Mouse (Mus musculus) granulocyte monocyte progenitor cell, adult 5-6 weeks (primary cell): ENCODE measurements around the gene Gjb1. TPM values are rescaled to one million over a fixed set of nuclear protein-coding genes. Genes with fewer than 3 reads are reported as not detected.

Experiments used
- ATAC-seq: replicated peaks from 2 replicates; pipeline ENCODE4 v1.8.0; 2016; ENCODE audit warnings: mild to moderate bottlenecking, moderate TSS enrichment, inconsistent platforms; ENCODE audit not compliant: poor library complexity, severe bottlenecking
- total RNA-seq, 2 experiments: library from RNA; stranded (forward) in 1 of 2; stranded (reverse) in 1 of 2; fragments of 200-712, 200-1000 nt in 1 of 2; fragments of >200 nt in 1 of 2; fragmentation: Nextera tagmentation in 1 of 2; gene quantifications; 2 replicates each; pipeline ENCODE4 v1.2.3; 2014 to 2017

The Gjb1 gene
- total RNA-seq, 2 experiments from 2014 or later = not detected

DNA sequence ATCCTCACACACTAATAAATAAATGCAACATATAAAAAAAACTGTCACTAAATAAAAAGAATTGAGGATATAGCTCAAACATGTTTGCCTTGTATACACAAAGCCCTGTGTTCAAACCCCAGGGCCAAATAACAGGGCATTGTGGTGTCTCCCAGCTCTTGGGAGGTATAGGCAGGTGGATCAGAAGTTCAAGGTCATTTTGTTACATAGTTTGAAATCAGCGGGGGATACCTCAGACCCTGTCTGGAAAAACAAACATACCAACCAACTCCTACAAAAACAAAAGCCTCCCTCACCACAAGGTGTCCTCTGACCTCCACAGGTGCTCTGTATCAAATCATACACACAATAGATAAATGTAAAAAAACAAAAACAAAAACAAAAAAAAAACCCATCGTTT, 18.2 kb downstream of the Gjb1 start:
- ATAC-seq = no peak

DNA sequence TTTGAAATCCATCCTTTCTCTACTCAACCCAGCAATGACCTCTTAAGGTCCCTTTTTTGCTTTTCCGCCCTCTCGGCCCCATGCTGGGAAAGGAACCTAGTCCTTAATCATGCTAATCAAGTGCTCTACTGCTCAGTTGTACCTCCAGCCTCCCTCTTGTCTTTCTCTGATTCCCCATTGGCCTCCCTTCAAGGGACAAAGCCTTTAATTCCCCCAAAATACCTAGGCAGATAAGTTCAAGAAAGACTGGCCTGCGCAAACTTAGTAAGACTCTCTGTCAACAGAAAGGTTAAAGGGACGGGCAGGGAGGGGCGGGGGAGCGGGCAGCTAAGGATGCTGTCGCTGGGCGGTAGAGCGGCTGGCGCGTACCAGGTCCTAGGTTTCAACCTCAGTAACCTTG, 20.3 kb downstream of the Gjb1 start:
- no peak for ATAC-seq

DNA sequence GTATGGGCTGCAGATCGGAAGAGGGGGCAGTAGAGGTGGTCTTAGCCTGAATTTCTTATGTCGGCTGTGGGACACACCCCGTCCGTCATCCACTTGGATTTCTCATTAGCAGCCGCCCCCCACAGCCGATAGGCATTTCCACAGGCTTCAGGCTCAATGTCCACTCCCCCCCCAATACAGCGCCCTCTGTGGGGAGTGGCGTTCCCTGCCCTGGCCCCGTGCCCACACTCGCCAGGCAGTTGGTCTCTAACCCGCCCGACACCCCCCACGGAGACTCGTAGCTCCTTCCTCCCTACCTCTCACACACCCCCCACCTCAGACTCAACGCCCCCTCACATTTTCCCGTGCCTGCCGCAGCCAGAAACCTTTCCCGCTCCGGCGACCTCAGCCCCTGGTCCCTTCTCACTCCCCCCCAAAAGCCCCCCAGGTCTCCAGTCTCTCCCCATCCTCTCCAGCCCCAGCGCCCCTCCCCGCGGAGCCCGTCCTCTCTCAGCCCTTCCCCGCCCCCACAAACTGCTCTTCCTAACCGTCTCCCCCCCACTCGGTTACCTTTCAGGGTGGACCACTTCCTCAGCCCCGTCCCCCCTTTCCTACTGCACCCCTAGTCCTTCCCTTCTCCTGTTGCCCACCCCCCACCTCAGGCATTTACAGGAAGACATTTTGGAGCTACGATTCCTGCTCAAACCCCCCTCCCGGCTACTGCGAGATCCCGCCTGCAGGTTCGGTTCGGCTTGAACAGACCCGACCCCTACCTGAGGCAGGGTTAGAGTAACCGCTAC, 43.0 kb downstream of the Gjb1 start:
- ATAC-seq = peak; percentile 65

DNA sequence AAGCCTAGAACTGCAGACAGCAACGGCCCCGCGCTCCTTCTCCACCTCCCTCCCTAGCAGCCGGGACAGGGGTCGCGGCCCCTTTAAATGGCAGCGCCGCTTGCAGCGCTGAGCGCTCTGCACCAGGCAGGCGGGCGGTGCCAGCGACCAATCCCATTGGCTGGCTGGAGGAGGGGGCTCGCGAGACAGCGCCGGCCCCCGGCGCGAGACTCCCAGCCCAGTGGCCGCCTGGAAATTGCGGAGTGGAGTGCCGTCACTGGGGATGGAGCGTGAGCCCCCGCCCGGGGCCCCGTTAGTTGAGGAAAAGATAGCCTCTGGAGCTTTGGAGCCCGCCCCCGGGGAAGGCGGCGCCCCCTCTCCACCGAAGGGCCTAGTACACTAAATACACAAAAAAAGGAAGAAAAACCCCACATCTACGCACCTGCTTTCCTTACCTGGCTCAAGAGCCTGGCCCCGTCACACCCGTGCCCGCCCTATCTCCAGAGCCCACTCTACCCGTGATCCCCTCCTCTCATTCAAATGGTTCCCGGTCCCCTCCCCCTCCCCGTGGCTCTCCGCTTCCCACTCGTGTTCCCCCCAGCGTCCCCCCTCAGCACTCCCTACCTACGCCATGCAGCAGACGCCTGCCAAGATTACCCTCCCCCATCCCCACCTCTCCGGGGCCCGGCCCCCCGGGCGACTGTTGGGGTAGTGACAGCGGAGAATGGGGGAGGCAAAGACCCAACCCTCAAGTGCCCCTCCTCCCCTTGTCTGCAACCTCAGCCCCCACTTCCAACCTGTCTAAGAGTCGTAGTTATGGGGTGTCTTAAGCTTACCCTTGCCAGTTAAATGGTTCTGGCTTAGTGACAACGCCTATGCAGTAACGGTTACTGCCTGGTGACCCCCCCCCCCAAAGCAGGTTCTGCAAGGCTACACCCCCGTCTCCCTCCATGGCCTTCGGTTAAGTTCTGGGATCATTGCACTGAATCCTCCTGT, 43.8 kb downstream of the Gjb1 start:
- peak; percentile 94 for ATAC-seq

DNA sequence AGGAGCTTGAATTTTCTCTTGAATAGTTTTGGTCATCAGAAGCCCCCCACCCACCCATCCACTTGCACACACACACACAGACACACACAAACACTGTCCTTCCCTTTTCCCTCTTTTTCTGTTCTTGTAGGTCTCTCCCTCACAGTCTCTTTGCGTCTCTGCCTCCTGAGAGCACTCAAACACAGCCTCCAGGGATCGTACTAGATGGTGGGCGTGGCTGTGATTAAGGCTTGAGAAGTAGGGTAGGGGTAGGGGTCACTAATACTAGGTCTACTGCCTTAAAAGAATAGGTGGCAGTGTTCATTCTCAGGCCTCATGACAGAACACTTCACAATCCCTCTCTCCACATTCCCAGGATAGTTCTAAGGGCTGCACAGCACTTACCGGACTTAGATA, 44.5 kb downstream of the Gjb1 start, which contains the start of gene Zmym3:
Gene Zmym3, minus strand, starts transcription at position 150 of the 396 bp plus-strand sequence.
- no peak for ATAC-seq

DNA sequence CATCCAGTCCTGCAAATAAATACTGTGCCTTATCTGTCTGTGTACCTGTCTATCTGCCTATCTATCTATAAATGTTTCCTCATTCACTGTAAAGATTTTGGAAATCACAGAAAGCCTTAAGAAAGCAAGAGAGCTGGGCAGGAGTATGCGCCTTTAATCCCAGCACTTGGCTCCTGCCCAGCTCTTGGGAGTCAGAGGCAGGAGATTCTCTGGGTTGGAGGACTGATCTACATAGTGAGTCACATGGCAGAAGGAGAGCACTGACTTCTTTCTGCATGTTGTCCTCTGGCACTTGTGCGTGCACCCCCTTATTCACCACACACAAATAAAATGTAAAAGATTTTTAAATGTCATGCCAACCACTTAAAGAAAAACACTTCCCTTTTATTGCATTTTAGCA, 47.3 kb downstream of the Gjb1 start:
- ATAC-seq = no peak

DNA sequence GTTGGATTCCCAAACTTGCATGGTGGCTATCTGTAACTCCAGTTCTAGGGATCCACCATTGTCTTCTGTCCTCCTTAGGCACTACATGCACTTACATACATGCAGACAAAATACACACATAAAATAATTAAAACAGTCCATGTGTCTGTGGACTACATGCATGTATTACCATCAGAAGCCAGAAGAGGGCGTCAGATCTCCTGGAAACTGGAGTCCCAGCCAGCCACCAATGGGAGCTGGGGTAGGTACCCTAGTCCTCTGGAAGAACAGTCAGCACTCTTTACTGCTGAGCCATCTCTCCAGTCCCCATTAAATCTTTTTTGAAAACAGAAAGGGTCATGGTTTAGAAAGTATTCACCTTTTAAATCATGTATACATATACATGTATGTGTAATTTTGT, 51.6 kb downstream of the Gjb1 start:
- no peak for ATAC-seq

DNA sequence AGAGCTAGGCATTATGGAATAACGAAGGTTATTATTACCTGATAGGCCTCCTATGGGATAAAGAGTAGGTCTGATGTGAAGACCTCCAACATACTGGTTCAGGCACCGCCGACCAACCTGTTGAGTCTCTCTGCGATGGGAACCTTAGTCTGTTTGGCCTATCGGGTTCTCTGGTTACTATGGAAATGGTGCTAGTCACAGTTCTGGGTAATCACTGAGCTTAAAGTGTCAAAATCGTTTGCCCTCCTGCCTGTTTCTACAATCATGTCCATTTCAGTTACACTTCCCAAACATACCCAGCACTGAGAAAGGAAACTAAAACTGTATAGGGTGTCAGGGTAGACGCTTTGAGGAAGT, 52.6 kb downstream of the Gjb1 start:
- peak; percentile 48 for ATAC-seq

DNA sequence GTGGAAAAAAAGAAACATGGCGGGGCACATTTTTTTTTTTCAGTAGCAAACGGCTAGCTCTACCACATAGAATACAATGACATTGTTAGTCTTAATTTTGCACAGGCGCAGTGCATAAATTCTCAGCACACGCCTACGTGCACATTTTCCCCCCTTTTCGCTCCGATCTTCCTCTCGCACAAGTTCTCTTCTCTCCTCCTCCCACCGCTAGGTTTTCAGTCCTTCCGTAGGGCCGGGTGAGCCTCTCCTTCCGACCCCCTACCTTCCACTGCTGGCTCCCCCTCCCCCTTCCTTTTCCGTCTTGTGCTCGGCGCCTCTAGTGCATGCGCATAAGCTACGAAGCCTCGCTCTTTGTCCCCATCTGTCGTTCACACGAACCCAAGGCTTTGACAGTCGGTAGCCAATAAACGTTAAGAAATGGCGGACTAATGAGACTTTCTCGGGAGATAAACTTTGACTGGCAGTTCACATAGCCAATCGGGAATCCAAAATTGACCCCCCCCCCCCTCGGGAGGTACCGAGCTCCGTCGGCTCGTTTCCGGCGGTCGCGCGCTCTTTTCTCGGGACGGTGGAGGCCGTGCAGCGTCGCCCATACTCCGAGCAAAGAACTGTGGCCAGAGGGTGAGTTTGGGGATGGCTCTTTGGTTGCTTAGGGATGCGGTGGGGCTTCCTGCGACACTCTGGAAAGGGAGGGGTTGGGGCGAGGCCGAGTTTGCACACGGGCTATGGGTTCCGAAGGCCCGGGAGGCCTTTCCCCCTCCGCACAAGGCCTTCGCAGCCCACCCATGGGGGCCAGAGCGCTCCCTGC, 53.2 kb downstream of the Gjb1 start, which contains the start of gene Nono:
Gene Nono, plus strand, starts transcription at position 177 of the 808 bp plus-strand sequence.
- peak; percentile 86 for ATAC-seq

DNA sequence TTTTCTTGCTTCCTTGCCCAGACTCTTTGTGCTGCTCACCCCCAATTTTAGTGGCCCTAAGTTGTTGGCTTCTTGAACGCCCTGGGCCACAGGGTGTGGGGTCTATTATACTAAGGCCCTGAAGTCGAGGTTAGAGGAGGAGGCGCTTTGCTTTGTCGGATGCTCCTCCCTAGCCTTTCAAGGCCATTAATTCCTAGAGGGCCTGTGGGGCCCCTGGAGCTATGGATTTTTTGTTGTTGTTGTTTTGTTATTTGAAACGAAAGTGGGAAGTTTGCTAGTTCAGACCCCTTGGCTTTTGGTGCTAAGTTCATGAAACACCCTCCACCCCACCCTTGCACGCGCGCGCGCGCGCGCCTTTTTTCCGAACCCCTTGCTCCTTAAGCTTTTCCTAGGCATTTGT, 53.8 kb downstream of the Gjb1 start:
- no peak for ATAC-seq

Other genes starting within 250 kb of the Gjb1 start
- 50.9 and 62.8 TPM in 2 replicates for gene Snx12, start 153.8 kb upstream of the Gjb1 start, total RNA-seq (2014; fragmentation: Nextera tagmentation)
- gene Snx12, start 153.8 kb upstream of the Gjb1 start, total RNA-seq (2017) = 62.9 and 66.1 TPM in 2 replicates
- 7.0 and 14.4 TPM in 2 replicates for gene Foxo4, start 121.8 kb upstream of the Gjb1 start, total RNA-seq (2014; fragmentation: Nextera tagmentation)
- gene Foxo4, start 121.8 kb upstream of the Gjb1 start, total RNA-seq (2017) = 12.8 and 16.9 TPM in 2 replicates
- gene Gm614, start 112.4 kb upstream of the Gjb1 start, total RNA-seq (2014; fragmentation: Nextera tagmentation) = not detected in 2 replicates
- gene Gm614, start 112.4 kb upstream of the Gjb1 start, total RNA-seq (2017) = not detected in 2 replicates
- gene Il2rg, start 108.1 kb upstream of the Gjb1 start, total RNA-seq (2014; fragmentation: Nextera tagmentation) = 21.7 and 33.1 TPM in 2 replicates
- 20.2 and 23.4 TPM in 2 replicates for gene Il2rg, start 108.1 kb upstream of the Gjb1 start, total RNA-seq (2017)
- not detected in 2 replicates for gene Gm20489, start 107.4 kb upstream of the Gjb1 start, total RNA-seq (2014; fragmentation: Nextera tagmentation)
- not detected in 2 replicates for gene Gm20489, start 107.4 kb upstream of the Gjb1 start, total RNA-seq (2017)
- gene Med12, start 102.3 kb upstream of the Gjb1 start, total RNA-seq (2014; fragmentation: Nextera tagmentation) = 55.4 and 65.2 TPM in 2 replicates
- 35.2 and 40.1 TPM in 2 replicates for gene Med12, start 102.3 kb upstream of the Gjb1 start, total RNA-seq (2017)
- gene Nlgn3, start 77.2 kb upstream of the Gjb1 start, total RNA-seq (2014; fragmentation: Nextera tagmentation) = not detected in 2 replicates
- not detected in 2 replicates for gene Nlgn3, start 77.2 kb upstream of the Gjb1 start, total RNA-seq (2017)
- 48.8 and 50.6 TPM in 2 replicates for gene Zmym3, start 44.5 kb downstream of the Gjb1 start, total RNA-seq (2014; fragmentation: Nextera tagmentation)
- 33.7 and 52.5 TPM in 2 replicates for gene Zmym3, start 44.5 kb downstream of the Gjb1 start, total RNA-seq (2017)
- 239 and 268 TPM in 2 replicates for gene Nono, start 52.9 kb downstream of the Gjb1 start, total RNA-seq (2014; fragmentation: Nextera tagmentation)
- 475 and 508 TPM in 2 replicates for gene Nono, start 52.9 kb downstream of the Gjb1 start, total RNA-seq (2017)
- gene Itgb1bp2, start 72.7 kb downstream of the Gjb1 start, total RNA-seq (2014; fragmentation: Nextera tagmentation) = 2.9 TPM in 1 of 2 replicates, not detected in the other
- gene Itgb1bp2, start 72.7 kb downstream of the Gjb1 start, total RNA-seq (2017) = 4.0 TPM in 1 of 2 replicates, not detected in the other
- 38.6 and 43.4 TPM in 2 replicates for gene Taf1, start 156.4 kb downstream of the Gjb1 start, total RNA-seq (2014; fragmentation: Nextera tagmentation)
- 51.1 and 62.5 TPM in 2 replicates for gene Taf1, start 156.4 kb downstream of the Gjb1 start, total RNA-seq (2017)